Mouse (Mus musculus): ENCODE data around the gene Ereg. TPM values are rescaled to one million over a fixed set of nuclear protein-coding genes. Genes with fewer than 3 reads are reported as not detected.

Gene Ereg
- polyA plus RNA-seq, 1 experiment from 2014 or later = 0.41 TPM

Other genes starting within 250 kb of the Ereg start
- gene Cxcl1, start 183.4 kb upstream of the Ereg start, polyA plus RNA-seq (2015; fragmentation: Nextera tagmentation; extraction: Ambion mirVana) = 0.40 and 0.69 TPM in 2 replicates
- not detected in 2 replicates for gene Cxcl2, start 170.8 kb upstream of the Ereg start, polyA plus RNA-seq (2015; fragmentation: Nextera tagmentation; extraction: Ambion mirVana)
- 44.2 and 45.6 TPM in 2 replicates for gene Mthfd2l, start 143.5 kb upstream of the Ereg start, polyA plus RNA-seq (2015; fragmentation: Nextera tagmentation; extraction: Ambion mirVana)
- gene Epgn, start 47.2 kb upstream of the Ereg start, polyA plus RNA-seq (2015; fragmentation: Nextera tagmentation; extraction: Ambion mirVana) = 0.16 TPM in 1 of 2 replicates, not detected in the other
- gene Areg, start 65.0 kb downstream of the Ereg start, polyA plus RNA-seq (2015; fragmentation: Nextera tagmentation; extraction: Ambion mirVana) = 6.2 and 7.2 TPM in 2 replicates

Data from lung, embryonic 15.5 days (tissue).